Mouse (Mus musculus) testis, adult 2 months (tissue): ENCODE measurements at regions not wholly inside any gene's neighbourhood (a gene's known extent, or its start where the extent isn't known, plus 50 kb on each side); places are given as distances from the start of the nearest gene placed in this dataset.

Source experiments
- CTCF ChIP-seq: fragments of 200-500 bp; IDR thresholded peaks from 2 replicates; pipeline ENCODE4 v1.5.1; 2012; ENCODE audit warnings: low read depth, mild to moderate bottlenecking, inconsistent platforms, low read length, moderate library complexity; ENCODE audit not compliant: control insufficient read depth, insufficient read depth, insufficient replicate concordance
- POLR2A ChIP-seq: fragments of 200-500 bp; IDR thresholded peaks from 2 replicates; pipeline ENCODE4 v1.6.1; 2012; ENCODE audit warnings: low read depth, mild to moderate bottlenecking, inconsistent platforms, low read length, moderate library complexity; ENCODE audit not compliant: control insufficient read depth

- TF ChIP-seq POLR2A, result no peak
- no peak for TF ChIP-seq CTCF
Observed at GRCm38 (mm10) chr10:39261174-39262145, 97.9 kb upstream of the Ccn6 start.
